ENCODE assay signal across 29 mouse cellular contexts in the genomic region with DNA sequence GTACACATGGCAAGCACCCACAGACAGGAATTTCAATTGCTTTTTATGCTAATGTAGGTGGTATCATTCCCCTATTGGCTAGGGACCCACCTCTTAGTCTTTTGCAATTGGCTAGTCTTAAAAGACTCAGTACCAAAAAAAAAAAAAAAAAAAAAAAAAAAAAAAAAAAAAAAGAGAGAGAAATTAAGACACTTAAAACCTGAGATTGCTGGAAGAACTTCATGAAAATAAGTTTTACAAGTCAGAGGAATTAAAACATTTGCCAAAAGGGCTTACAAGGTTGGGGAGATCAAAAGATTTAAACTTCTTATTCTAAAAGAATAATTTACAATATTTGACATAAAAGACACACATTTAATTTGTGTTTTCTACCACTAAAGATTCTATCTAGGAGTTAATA.
"Had no signal": no experiment of that assay in that cellular context is flagged by ENCODE, and none has a peak within 500 bp of the region (broad histone marks: within the 10 kb centered on the region; RNA-seq: fewer than 3 reads in every experiment).

No protein-coding gene starts in this region.

- H3K4me2 ChIP-seq: limb, embryonic 12.5 days; limb, embryonic 13.5 days; limb, embryonic 15.5 days; liver, embryonic 11.5 days; liver, embryonic 12.5 days; liver, embryonic 13.5 days; liver, embryonic 15.5 days; lung, embryonic 14.5 days; lung, embryonic 15.5 days; midbrain, embryonic 11.5 days; midbrain, embryonic 12.5 days; midbrain, embryonic 13.5 days; midbrain, embryonic 15.5 days; neural tube, embryonic 12.5 days had no signal

- H3K9ac ChIP-seq: limb, embryonic 12.5 days; limb, embryonic 13.5 days; limb, embryonic 15.5 days; liver, embryonic 12.5 days; liver, embryonic 13.5 days; liver, embryonic 14.5 days; liver, embryonic 15.5 days; liver, postnatal 0 days; lung, embryonic 14.5 days; lung, embryonic 15.5 days; midbrain, embryonic 12.5 days; midbrain, embryonic 13.5 days; midbrain, embryonic 15.5 days; neural tube, embryonic 12.5 days had no signal

- H3K9me3 ChIP-seq: limb, embryonic 10.5 days; limb, embryonic 15.5 days; liver, embryonic 13.5 days; liver, embryonic 15.5 days; lung, embryonic 15.5 days; midbrain, embryonic 15.5 days; neural tube, embryonic 12.5 days had no signal

- H3K27ac ChIP-seq: limb, embryonic 10.5 days; limb, embryonic 12.5 days; limb, embryonic 13.5 days; limb, embryonic 15.5 days; liver, embryonic 12.5 days; liver, embryonic 13.5 days; liver, embryonic 14.5 days; liver, embryonic 15.5 days; lung, embryonic 15.5 days; macrophage; midbrain, embryonic 10.5 days; midbrain, embryonic 12.5 days; midbrain, embryonic 13.5 days; midbrain, embryonic 15.5 days; neural tube, embryonic 12.5 days had no signal

- H3K27me3 ChIP-seq: limb, embryonic 12.5 days; limb, embryonic 13.5 days; limb, embryonic 15.5 days; liver, embryonic 12.5 days; liver, embryonic 13.5 days; liver, embryonic 15.5 days; lung, embryonic 15.5 days; megakaryocyte, embryonic 14.5 days; neural tube, embryonic 12.5 days had no signal

- H3K4me1 ChIP-seq: limb, embryonic 10.5 days; liver, embryonic 12.5 days; liver, embryonic 13.5 days; liver, embryonic 15.5 days; lung, embryonic 15.5 days; megakaryocyte, embryonic 14.5 days; midbrain, embryonic 12.5 days; midbrain, embryonic 15.5 days; neural tube, embryonic 12.5 days had no signal

- ATAC-seq: liver, embryonic 12.5 days; liver, postnatal 0 days; lung, postnatal 0 days; midbrain, embryonic 13.5 days; midbrain, embryonic 15.5 days; midbrain, embryonic 16.5 days had no signal

- H3K36me3 ChIP-seq: limb, embryonic 10.5 days; limb, embryonic 12.5 days; limb, embryonic 13.5 days; limb, embryonic 15.5 days; liver, embryonic 12.5 days; liver, embryonic 13.5 days; liver, embryonic 15.5 days; lung, embryonic 15.5 days; midbrain, embryonic 12.5 days; midbrain, embryonic 13.5 days; midbrain, embryonic 15.5 days; neural tube, embryonic 12.5 days had no signal

- H3K4me3 ChIP-seq: limb, embryonic 10.5 days; limb, embryonic 12.5 days; limb, embryonic 13.5 days; limb, embryonic 15.5 days; liver, embryonic 12.5 days; liver, embryonic 13.5 days; liver, embryonic 15.5 days; lung, embryonic 15.5 days; megakaryocyte, embryonic 14.5 days; midbrain, embryonic 10.5 days; midbrain, embryonic 12.5 days; midbrain, embryonic 13.5 days; midbrain, embryonic 15.5 days; myocyte; neural tube, embryonic 12.5 days had no signal

- DNase-seq: left cerebral cortex, postnatal 4 days; liver; liver, embryonic 13.5 days; liver, postnatal 0 days; lung, adult 18-20 months; lung, adult 2 months; lung, postnatal 10 days; midbrain, embryonic 14.5 days had no signal
